Comparison of ENCODE assay signal across 8 mouse cellular contexts in the genomic region with DNA sequence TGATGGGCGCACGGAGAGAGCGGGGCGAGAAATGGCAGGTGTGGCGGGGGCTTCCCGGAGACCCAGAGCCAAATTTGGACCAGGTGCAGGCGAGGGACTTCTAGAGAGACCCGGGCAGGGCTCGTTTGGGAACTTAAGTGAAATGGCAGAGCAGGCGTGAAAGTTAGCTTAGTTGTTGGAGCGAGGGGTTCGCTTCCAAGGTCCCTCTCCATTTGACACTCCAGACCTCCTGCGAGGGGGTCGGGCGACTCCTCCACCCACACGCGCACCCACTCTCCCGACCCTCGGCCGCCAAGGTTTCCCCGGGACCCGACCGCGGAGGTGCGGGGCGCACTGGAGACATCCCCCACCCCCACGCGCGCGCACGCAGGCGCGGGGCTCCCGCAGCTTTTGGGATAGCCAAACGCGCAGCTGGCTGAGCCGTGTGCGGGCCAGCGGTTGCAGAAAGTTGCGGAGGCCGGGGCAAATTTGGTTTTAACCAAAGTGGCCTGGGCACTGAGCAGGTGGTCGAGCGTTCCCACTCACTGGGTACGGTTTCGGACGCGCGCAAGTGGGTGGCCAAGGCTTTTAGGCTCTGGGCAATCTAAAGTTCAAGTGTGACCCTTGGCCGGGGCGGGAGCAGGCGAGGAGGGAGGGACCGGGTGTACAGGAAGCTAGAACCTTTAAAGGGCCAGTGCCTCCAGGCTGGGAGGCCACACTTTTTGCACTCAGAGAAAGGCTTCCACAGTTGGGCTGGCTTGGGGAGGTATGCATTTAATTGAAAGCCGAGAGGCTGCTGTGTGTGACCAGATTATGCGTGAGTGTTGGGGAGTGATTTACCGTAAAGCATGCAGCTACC. TPM values are rescaled to one million over a fixed set of nuclear protein-coding genes. Genes with fewer than 3 reads are reported as not detected.
DNase-seq lines count a peak whose midpoint lies in the region; ATAC-seq and TF ChIP-seq lines count a peak whose summit lies in the region.

No protein-coding gene starts in this region.

- intact Hi-C loops in left cerebral cortex, adult 2 months (cut with DNase I): loop anchor here (2.0 to 10.0 kb wide), 7 partner anchors 53 to 437 kb away; no protein-coding TSS in a partner anchor

- no peaks in the 10 kb centered on the region for H3K27me3 ChIP-seq in cerebellum, adult 2 months (ENCODE audit: control insufficient read depth, insufficient read depth, low read length)
- peaks cover 74% of the 10 kb centered on the region for H3K27me3 ChIP-seq in hindbrain, embryonic 13.5 days

- H3K9me3 ChIP-seq in hindbrain, embryonic 13.5 days: no peaks in the 10 kb centered on the region

- DNase-seq in ES-CJ7 (ENCODE audit: low read depth, low spot score): peak; percentile 58
- DNase-seq in cerebellum, adult 2 months: peak; percentile 44 to 58
- peak; percentile 84 for DNase-seq in gastrocnemius, adult 18-20 months (ENCODE audit: low spot score)
- DNase-seq in left cerebral cortex, adult 2 months (ENCODE audit: extremely low spot score in 1 of 2, low spot score in 2 of 2): peak; percentile 25 to 44
- DNase-seq in right cerebral cortex, postnatal 10 days (ENCODE audit: low spot score in 2 of 2): peak; percentile 49 to 54
- peak; percentile 74 for DNase-seq in urinary bladder, postnatal 14 days (ENCODE audit: low spot score)

- H3K27ac ChIP-seq in cerebellum, adult 2 months (ENCODE audit: insufficient read depth, low read length): no peak overlapping the region
- H3K27ac ChIP-seq in hindbrain, embryonic 13.5 days: no peak overlapping the region
- H3K27ac ChIP-seq in left cerebral cortex, adult 2 months: peak overlapping the region; percentile 63

- H3K4me3 ChIP-seq in cerebellum, adult 2 months (replicated peaks; ENCODE audit: insufficient read depth, low read depth, low read length): peak overlapping the region; percentile 87
- peak overlapping the region; percentile 63 for H3K4me3 ChIP-seq in hindbrain, embryonic 13.5 days
- H3K4me3 ChIP-seq in left cerebral cortex, adult 2 months: peak overlapping the region; percentile 87

- 2% methylated on average over 55 of the region's 55 CpGs for WGBS in cerebellum, adult 2 months
- WGBS in hindbrain, embryonic 13.5 days: 1% methylated on average over 55 of the region's 55 CpGs

- H3K4me1 ChIP-seq in cerebellum, adult 2 months (ENCODE audit: control insufficient read depth, insufficient read depth, low read length): no peaks in the 10 kb centered on the region
- peaks cover 36% of the 10 kb centered on the region for H3K4me1 ChIP-seq in hindbrain, embryonic 13.5 days (replicated peaks)

- TF ChIP-seq CTCF in cerebellum, adult 2 months (IDR thresholded peaks at IDR 0.05; ENCODE audit: borderline replicate concordance, insufficient read depth, low read depth, low read length): no peak
- no peak for TF ChIP-seq CTCF in left cerebral cortex, adult 2 months (IDR thresholded peaks at IDR 0.05)

- peak overlapping the region; percentile 88 for H3K4me2 ChIP-seq in hindbrain, embryonic 13.5 days

- peak overlapping the region; percentile 74 for H3K9ac ChIP-seq in hindbrain, embryonic 13.5 days

- no peak; the same call in 1 of the 2 replicates for ATAC-seq in hindbrain, embryonic 13.5 days (ENCODE audit: low FRiP score)
- peak; percentile 64 for ATAC-seq in megakaryocyte, adult 5-6 weeks (ENCODE audit: poor library complexity, severe bottlenecking)

- no peaks in the 10 kb centered on the region for H3K36me3 ChIP-seq in hindbrain, embryonic 13.5 days

- TF ChIP-seq POLR2A in cerebellum, adult 2 months (IDR thresholded peaks at IDR 0.05; ENCODE audit: borderline replicate concordance, insufficient read depth, low read length): no peak

RNA-seq across cellular contexts. Expression of a gene that starts 1.6 kb away (rescaled TPM):
- polyA plus RNA-seq in cerebellum, adult 2 months (2012; rRNA removed): 5.4 and 6.7 TPM in 2 replicates
- total RNA-seq in gastrocnemius, adult 18-20 months (2021): 10 to 100 TPM; 16.0 to 36.1 TPM
- polyA plus RNA-seq in hindbrain, embryonic 13.5 days (2015; fragmentation: Nextera tagmentation; extraction: Ambion mirVana): 2.7 and 2.9 TPM in 2 replicates
- 10 to 100 TPM; 10.3 to 13.8 TPM for total RNA-seq in left cerebral cortex, adult 2 months (2021)
- total RNA-seq in megakaryocyte, adult 5-6 weeks (2015): 8.8 and 10.0 TPM in 2 replicates
- total RNA-seq in megakaryocyte, adult 5-6 weeks (2017): 1.6 and 2.4 TPM in 2 replicates
